Mouse (Mus musculus): Measurements from ENCODE around the gene Ppfia4. TPM values are rescaled to one million over a fixed set of nuclear protein-coding genes. Genes with fewer than 3 reads are reported as not detected.
A peak's percentile ranks its signal among the peaks of the same experiment; 100 is the strongest.

The Ppfia4 gene
- total RNA-seq, 2 experiments from 2014 or later: 44.2 to 45.4 TPM

DNA sequence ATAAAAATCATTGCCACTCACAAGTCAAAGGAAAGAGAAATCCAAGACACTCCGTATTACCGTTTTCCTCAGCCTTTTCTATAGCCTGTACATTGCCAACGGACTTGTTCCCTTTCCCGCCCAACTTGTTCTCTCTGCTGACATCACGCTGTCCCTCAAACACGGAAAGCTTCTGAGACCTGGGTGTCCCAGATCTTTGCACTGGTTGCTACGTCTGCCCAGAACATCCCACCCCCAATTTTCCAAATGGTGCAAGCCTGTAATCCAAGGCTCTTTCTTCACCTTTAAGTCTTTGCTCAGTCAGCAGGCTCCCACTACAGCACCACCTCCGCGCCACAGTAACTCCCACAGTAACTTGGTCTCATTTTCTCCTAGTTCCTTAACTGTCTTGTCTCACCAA, 27.8 kb downstream of the Ppfia4 start:
- peak; percentile 25 to 48 for DNase-seq (ENCODE audit: low spot score in 2 of 2)

DNA sequence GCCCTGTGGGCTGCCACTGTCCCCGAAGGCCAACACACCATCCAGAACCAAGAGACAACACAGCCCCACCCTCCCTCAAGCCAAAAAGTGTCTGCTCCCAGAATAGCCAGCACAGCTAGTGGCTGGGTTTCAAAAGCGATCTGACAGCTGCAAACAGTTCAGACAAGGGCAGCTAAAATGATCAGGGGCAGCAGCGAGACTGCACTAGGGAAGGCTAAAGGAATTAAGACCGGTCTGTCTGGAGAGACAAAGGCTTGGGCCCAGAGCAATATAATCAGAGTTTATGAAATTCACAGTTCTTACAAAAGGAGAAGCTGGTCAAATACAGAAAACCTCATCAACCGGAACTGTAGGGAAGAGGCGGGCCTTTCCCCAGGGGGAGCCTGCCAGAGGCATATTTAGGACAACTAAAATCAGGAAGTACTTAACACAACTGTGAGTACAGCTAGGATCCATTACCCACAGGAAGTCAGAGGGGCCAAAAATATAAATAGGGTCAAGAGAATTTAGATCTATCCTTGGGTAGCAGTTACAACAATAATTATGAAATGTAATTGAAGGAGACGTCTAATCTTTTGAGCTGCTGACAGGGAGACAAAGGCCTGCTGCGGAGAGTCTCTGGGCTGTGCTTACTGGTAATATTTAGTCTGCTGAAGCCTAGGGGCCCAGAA, 30.0 kb downstream of the Ppfia4 start:
- DNase-seq (ENCODE audit: low spot score in 2 of 2): no peak

DNA sequence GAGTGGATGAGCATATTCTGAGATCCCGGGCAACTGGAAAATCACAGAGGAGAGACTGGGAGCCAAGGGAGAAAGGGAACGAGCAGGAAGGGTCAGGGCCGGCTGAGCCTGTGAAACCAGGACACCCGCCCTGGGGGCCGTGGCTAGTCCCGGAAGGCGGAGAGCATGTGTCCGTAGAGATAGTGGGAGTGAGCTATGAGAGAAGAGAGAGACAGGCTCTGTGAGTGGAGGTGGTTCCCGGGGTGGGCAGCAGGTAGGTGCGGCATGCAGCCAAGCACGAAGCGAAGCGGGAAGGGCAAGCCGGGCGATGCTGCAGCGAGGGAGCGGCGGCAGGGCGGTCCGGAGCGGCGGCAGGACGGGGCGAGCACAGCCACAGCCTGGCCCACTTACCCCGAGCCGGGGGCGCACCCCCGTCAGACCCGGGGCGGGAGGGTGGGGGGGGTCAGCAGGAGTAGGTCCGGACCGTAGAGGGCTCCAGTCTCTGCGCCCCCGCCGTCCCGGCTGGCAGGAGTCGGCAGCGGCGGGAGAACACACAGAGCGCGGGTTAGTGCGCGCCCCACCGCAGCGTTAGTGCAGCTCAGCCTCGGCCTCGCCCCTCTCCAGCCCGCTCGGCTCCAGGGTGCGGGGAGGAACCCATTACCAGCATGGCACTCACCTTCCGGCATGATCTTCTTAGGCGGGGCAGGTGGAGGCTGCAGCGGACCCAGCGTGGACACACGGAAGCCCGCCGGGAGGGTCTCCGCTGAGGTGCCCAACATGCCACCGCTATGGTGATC, 33.9 kb downstream of the Ppfia4 start:
- peak in 1 of 2 experiments; percentile 29 for DNase-seq (ENCODE audit: low spot score in 2 of 2)

- DNase-seq (ENCODE audit: low spot score in 2 of 2): no peak
These were observed 35.5 kb downstream of the Ppfia4 start for GRCm38 (mm10) chr1:134297265-134297664.

DNA sequence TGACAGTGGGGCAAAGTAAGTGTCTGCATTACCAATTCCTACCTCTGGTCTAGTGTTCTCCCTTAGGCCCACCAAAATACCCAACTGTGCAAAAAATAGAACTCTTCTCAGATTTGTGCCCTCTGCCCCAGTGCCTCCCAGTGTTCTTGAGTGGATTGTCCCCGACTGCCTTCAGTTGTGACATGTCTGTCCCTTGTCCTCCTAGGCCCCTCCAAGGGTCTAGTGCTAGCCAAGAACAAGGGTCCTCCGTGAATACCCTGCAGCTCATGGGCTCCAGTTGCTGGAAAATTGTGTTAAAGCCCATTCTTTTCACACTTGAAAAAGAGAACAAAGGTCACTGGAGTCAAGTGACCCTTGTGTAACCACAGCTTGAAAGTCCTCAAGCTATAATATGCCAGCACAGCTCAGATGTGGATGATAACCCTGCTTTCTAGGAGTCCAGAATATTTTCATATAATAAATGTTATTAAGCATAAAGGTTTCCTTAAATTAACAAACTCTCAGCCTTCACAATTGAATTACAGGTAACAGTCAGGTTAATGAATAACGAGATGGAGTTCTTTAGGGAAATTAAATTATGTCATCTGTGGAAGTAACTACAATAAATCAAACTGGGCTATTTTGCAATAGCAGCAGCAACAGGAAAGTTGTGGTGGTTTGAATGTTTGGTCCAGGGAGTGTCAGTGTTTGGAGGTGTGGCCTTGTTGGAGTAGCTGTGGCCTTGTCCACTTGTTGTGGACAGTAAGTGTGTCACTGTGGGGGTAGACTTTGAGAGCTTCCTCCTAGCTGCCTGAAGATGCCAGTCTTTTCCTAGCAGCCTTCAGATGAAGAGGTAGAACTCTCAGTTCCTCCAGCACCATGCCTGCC, 38.8 kb downstream of the Ppfia4 start:
- no peak for DNase-seq (ENCODE audit: low spot score in 2 of 2)

DNA sequence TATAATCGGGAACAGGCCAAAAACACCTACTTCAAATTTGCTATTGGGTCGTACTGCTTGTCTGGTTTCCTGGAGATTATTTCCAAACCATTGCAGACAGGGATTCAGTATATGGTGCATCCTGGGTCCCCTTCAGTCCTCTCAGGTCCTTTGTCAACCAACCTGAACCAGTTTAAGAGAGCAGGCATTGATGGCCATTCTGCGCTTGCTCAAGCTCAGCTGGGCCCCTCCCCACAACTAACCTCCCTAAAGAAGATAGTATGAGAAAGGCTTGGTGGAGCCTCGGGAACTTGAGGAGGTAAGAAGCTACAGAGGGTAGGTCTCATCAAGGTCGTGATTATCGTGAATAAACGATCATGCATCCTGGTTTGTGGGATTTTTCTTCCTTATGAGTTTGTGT, 39.5 kb downstream of the Ppfia4 start:
- DNase-seq (ENCODE audit: low spot score in 2 of 2): no peak

- DNase-seq (ENCODE audit: low spot score in 2 of 2): no peak
These were observed 40.1 kb downstream of the Ppfia4 start for GRCm38 (mm10) chr1:134292601-134293000.

DNA sequence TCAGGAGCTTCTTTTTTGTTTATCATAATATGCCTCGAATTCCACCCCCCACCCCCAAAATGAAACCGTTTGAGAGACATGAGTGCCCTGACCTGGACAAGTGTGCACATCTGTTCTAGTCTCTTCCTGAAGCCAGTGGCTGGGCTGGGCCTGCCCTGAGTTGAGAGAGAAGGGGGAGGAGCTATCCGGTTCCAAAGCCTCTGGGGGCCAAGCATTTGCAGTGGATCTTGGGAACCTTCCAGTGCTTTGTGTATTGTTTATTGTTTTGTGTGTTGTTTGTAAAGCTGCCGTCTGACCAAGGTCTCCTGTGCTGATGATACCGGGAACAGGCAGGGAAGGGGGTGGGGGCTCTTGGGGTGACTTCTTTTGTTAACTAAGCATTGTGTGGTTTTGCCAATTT, 40.7 kb downstream of the Ppfia4 start:
- no peak for DNase-seq (ENCODE audit: low spot score in 2 of 2)

DNA sequence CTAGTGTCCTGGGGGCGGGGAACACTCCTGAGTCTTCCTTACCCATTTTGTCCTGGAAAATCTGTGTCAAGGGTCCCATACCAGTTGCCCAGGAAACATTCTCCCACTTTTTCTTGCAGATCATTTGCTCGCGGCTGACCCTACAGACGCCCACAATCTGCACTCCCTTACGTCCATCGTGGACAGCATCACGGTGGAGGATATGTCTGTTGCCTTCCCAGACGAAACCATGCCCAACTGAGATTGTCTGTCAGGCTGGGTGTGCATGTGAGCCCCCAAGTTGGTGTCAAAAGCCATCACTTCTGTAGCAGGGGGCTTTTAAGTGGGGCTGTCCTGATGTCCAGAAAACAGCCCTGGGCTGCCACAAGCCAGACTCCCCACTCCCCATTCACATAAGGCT, 41.2 kb downstream of the Ppfia4 start:
- DNase-seq (ENCODE audit: low spot score in 2 of 2): no peak

GRCm38 (mm10) chr1:134290909-134291308, 41.8 kb downstream of the Ppfia4 start:
- DNase-seq (ENCODE audit: low spot score in 2 of 2): no peak

DNA sequence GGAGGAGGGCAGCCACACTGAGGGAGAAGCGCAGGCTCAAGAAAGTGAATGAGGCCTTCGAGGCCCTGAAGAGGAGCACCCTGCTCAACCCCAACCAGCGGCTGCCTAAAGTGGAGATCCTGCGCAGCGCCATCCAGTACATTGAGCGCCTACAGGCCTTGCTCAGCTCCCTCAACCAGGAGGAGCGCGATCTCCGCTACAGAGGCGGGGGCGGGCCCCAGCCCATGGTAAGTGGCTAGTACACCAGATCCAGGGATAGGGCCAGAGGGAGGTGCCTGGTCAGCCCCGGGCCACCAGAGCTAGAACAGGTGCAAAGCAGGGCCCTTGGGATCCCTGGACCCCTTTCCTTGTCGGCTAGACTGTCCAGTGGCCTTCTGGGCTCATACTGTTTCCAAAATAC, 42.4 kb downstream of the Ppfia4 start:
- no peak for DNase-seq (ENCODE audit: low spot score in 2 of 2)

GRCm38 (mm10) chr1:134289598-134290099, 43.1 kb downstream of the Ppfia4 start, which contains the start of gene Myog:
Gene Myog, plus strand, starts transcription at chr1:134289989.
- no peak for DNase-seq (ENCODE audit: low spot score in 2 of 2)

- no peak for DNase-seq (ENCODE audit: low spot score in 2 of 2)
These were observed 44.5 kb downstream of the Ppfia4 start for GRCm38 (mm10) chr1:134288239-134288638.

DNA sequence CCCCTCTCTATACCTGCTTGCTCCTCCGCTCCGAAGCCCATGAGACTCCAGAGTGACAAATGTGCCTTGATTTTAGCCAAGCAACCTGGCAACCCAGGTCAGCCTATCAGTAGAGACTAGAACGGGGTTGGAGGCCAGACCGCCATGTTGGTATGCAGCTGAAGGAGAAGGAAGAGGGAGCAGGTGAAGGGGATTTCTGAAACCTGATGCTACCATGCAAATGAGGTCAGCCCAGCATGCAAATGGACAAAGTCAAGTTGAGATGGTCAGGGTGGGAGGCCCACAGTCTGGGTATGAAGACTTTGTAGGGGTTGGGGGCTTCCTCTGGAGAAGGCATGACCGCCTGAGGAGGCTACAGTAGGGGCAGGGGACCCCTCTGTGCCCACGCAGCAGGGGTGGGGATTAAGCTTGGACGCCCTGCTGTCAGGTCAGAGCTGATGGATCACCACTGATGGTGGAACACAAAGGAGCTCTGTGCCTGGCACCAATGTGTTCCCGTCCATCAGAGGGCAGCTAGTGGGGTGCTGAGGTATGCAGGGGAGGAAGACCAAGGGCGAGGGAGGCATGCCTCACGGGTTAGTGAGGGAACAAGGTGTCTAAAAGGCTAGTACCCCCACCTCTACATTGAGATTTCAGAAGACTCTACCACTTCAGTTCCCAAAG, 47.1 kb downstream of the Ppfia4 start:
- DNase-seq (ENCODE audit: low spot score in 2 of 2): no peak

DNA sequence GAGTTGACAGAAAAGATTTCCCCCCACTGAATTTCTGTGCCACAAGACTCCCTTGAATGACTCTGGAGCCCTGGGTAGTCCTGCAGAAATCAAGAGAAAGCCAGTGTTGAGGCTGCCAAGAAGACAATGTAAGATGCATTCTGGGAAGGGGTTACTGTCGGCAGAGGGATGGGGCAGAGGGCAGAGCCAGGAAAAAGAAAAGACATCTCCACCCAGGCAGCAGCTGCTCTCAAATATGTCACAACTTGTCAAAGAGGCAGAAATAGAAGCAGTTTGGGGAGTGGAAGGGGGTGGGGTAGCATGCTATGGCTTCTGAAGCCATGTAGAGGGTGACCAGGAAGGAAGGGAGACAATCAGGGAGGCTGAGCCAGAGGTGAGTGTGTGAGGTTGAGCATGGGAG, 49.6 kb downstream of the Ppfia4 start:
- no peak for DNase-seq (ENCODE audit: low spot score in 2 of 2)

- DNase-seq (ENCODE audit: low spot score in 2 of 2): no peak
These were observed 50.4 kb downstream of the Ppfia4 start for GRCm38 (mm10) chr1:134282342-134282741.

DNA sequence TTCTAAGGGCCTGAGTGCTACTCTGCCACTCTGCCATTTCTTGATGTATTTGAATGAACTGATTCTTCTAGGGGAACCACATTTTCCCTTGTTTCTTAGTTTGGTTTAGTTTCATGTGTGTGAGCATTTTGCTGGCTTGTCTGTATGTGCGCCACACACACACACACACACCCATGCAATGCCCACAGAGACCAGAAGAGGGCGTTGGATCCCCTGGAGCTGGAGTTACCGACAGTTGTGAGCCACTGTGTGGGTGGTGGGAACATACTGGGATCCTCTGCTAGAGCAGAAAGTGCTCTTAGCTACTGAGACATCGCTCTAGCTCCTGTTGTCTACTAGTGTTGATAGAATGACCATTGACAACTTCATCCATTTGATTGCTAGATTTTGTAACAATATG, 51.2 kb downstream of the Ppfia4 start:
- no peak for DNase-seq (ENCODE audit: low spot score in 2 of 2)

DNA sequence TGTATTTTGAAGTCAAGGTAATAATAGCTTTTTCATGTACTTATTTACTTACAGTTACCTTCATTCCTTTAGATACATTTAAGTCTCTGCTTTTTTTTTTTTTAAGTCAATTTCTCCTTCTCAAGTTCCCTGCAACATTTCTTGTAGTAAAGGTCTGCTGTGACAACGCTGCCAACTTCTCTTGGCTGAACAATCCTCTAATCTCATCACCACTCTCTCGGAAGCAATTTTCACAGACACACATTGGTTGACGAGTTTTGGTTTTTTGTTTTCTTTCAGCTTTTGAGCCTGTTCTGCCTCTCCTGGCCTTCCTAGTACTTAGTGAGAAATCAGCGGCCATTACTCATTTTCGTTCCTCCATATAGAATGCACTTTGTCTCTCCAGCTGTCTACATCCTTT, 52.6 kb downstream of the Ppfia4 start:
- DNase-seq (ENCODE audit: low spot score in 2 of 2): no peak

- DNase-seq (ENCODE audit: low spot score in 2 of 2): no peak
These were observed 55.9 kb downstream of the Ppfia4 start for GRCm38 (mm10) chr1:134276823-134277222.

DNA sequence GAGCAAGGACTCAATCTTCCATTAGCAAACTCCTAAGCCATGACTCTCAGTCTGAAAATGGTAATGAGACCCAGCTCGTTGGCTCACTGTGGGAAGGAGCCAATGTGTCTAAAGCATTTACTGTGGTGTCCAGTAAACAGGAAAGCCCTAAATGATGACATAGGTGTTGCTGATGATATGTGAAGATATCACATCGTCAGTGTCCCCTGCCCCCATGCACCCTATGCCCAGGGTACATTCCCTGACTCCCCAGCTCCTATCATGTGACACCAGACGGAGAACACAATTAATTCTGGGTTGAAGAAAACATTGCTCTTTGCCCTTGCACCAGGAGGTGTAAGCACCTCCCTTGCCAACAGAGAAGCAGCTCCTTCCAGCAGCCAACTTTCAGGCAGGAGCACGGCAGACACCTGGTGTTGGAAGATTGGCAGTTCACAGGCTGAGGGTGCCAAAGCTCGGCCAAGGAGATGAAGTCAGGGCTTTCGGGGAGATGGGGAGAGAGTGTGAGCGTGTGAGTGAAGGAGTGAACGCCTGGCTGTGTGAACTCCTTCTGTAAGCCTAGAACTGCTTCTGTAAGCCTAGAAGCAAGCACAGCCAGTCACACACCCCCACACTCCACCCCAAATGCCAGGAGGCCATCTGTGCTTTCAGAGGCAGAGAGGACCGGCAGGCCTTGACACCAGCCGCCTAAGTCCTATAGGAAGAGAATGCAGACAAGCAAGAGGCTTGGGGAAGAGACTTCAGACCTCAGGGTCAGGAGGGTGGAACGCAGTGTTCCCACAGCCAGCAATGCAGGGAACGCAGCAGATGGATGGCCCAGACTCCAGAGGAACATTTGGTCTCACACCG, 56.9 kb downstream of the Ppfia4 start:
- DNase-seq (ENCODE audit: low spot score in 2 of 2): peak; percentile 40 to 50

All from left cerebral cortex, adult 18-20 months (tissue).